Mouse (Mus musculus): ENCODE measurements around the gene Mttp.
A peak's percentile ranks its signal among the peaks of the same experiment; 100 is the strongest.
"Not testable (repeated sequence)": the region's sequence is repeated elsewhere in the genome, so short reads cannot be mapped to it uniquely, and the experiment has no call there.

Gene Mttp

DNA sequence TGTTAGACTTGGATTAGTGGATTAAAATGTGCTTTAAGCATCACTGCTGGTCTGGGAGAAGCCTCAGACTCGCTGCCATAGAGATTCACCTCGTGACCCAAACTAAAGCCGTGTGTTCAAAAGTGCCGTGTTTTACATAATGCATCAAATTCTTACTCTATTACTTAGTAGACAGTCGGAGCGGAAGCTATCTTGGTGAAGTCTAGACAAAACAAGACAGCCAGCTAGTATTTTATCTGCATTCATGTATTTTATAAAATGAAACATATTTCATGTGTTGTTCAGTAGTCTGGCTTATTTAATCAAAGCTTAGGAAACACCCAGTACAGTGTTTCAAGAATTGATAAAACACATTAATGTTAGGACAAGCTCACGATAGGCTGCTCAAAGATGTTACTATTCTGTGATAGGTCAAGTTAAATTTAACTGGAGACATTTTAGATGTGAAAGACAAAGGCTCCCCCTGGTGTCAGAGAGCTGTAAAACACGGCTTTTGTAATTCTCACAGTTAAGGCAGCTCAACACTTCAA lies at the start of gene Mttp:
Gene Mttp (minus strand): TSS at position 327 of the 530 bp plus-strand sequence.
- DNase-seq: peak; percentile 61 to 62

GRCm38 (mm10) chr3:138193683-138194302 lies 49.0 kb upstream of the Mttp start, which contains the start of gene 4930579F01Rik:
4930579F01Rik (minus strand) TSS chr3:138193825.
- no peak for DNase-seq

GRCm38 (mm10) chr3:138192260-138192659 lies 47.5 kb upstream of the Mttp start:
- no peak for DNase-seq

DNA sequence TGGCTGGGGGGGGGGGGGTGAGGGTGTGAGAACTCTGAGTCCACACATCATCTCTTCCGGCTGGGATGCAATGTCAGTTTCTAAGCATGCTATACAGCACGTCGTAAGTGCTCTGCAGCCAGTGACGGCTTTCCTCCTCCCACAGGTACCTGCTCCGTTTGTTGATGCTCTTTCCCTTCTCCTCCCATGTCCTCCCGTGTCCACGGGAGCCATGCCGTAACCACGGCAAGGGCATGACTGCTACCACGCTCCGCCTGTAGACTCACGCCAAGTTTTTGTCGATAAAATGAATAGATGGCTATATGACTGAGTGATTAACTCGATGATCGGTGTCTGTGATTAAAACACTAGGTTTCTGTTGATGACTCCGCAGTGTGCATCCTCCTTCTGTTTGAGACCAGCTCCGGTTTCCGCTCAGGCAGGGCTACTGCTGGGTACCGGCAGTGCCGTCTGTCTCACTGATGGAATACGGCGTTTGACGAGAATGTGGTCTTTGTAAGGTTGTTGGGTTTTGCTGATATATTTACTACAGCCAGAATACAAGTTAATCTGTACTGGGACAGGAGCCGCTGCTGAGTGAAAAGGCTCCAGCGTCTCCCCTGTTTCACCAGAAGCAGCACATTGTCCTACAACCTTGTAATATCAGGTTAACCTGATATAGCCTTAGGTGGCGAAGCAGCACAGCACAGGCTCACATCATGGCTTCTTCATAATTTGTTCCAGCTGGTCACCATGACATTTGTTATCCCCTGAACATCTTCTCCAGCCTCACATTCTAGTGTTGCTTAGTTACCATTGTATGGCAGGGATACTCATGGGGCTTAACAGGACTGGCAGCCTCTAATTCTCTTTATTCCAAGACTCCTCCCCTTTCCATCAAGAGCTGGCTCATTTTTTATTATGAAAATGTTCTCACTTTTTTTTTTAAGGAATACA lies 41.5 kb upstream of the Mttp start:
- no peak for DNase-seq

- DNase-seq: no peak
Measured at GRCm38 (mm10) chr3:138185290-138185689, 40.5 kb upstream of the Mttp start.

DNA sequence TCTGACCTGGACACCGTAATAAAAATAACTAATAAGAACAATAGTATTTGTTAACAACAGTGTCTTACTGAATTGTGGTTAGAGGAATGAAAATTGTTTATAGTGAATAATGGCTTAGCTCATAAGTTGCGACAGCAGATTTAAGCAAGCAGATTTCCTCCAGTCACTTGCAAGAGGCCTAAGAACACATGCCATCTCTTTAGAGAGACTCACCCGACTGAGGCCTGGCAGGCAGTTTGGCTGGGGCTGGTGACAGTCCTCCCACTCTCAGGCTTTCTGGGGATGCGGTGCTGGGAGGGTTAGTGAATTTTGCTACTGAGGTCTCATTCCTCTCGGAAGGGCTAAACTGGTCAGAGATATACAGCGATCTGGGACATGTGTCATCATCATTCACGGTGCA lies 38.6 kb upstream of the Mttp start:
- DNase-seq: no peak

GRCm38 (mm10) chr3:138182019-138182418 lies 37.3 kb upstream of the Mttp start:
- no peak for DNase-seq

GRCm38 (mm10) chr3:138175551-138175950 lies 30.8 kb upstream of the Mttp start:
- no peak for DNase-seq

DNA sequence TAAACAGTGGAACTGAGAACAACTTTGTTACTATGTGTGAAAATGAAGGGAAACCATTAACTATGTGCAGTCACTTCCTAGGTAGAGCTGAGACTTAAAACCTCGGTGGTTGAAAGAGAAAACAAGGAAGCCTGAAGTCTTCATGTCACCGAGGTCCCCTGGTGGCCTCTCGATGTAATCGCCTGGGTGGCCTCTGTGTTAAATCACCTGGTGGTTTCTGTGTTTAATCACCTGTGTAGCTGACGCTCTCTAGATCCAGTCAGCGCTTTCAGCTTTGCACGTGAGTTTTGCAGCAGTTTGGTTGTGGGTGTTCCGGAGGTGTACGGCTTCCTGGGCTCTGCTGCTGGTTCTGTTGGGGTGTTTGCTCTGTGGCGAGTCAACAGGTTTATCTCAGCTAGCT lies 28.5 kb upstream of the Mttp start:
- peak; percentile 21 to 22 for DNase-seq

DNA sequence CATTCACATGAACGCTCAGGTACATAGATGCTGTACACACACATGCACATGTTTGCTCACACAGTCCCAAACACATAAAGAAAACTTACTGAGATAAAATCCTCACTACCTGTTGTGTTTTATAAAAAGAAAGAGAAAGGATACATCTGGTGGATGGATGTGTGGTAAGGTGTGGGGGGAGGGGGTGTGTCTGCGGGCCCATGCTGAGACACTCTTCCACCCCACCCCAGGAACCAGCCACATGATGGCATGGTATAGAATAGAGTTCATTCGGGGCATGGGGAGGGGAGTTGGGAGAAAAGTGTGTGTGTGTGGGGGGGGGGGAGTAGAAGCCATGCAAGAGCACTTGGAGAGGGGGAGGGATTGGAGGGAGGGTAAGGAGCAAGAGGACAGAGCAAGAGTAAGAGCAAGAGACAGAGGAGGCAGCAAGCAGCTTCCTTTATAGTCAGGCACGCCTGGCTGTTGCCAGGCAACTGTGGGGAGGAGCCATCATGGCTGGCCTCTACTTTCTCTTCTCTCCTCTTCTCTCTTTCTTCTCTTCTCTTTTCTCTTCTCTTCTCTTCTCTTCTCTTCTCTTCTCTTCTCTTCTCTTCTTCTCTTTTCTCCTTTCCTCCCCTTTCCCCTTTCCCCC lies 17.9 kb upstream of the Mttp start:
- no peak for DNase-seq

DNA sequence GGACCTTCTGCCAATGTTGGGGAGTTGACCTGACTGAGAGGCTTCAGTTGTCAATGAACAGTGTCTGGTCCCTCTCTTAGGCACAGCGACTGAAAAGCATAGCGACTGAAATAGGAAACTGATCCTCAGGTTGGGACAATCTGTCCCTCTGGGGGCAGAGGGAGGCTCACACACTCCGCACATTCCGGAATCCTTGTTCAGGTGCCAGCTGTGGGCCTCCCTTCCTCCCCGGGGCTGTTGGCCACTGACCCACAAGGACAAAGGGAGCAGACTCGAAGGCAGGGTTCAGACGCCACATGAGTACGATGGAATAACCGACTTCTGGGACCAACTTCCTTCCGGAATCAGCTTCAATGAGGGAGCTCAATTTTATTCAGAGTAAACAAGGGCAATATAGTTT lies 16.9 kb upstream of the Mttp start:
- no peak for DNase-seq

GRCm38 (mm10) chr3:138156651-138157050 lies 11.9 kb upstream of the Mttp start:
- no peak for DNase-seq

- DNase-seq: no peak
Measured at GRCm38 (mm10) chr3:138155062-138155461, 10.3 kb upstream of the Mttp start.

DNA sequence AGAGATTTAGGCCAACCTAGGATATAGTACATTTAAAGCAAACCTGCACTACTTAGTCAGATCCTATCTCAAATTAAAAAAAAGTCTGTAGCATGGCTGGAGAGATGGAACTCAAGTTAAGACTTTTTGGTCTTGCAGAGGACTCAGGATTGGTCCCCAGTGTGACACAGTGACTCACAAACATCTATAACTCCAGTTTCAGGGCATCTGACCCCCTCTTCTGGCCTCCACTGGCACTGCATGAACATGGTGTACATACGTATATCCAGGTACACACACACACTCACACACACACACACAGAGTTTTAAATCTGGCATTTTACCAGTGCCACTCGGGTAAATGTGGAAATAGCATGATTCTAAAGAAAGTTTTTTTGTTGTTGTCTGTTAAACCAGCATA lies 4.0 kb upstream of the Mttp start:
- no peak for DNase-seq

GRCm38 (mm10) chr3:138144060-138144641 lies 617 bp downstream of the Mttp start:
- no peak for DNase-seq

- DNase-seq: peak; percentile 95 to 96
Measured at GRCm38 (mm10) chr3:138143315-138144059, 1.3 kb downstream of the Mttp start, which contains the start of gene Trmt10a. Trmt10a (plus strand) TSS chr3:138143448.

DNA sequence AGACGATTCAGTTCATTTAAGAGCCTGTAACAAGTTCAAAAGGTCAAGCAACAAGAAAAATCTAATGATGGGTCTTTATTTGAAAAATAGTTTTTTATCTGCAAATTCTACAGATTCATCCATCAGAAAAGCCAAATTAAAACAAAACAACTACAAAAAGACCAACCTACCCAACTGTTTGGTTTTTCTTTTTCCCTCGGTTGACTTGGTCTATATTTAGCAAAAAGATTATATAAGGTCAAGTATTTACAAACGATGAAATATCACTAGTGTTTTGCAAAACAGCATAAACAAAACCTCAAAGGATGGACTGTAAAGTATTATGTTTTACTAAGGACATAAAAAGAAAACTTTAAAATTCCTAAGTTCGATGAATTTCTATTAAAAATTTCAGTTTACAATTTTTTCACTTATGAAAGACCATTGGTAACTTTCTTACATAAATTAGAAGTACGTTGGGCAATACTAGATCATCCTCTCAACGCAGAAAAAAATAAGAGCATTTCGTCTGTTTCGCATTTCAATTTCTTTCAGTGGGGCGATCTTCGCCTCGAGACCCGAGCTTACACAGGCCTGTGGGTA lies 1.9 kb downstream of the Mttp start:
- no peak for DNase-seq

DNA sequence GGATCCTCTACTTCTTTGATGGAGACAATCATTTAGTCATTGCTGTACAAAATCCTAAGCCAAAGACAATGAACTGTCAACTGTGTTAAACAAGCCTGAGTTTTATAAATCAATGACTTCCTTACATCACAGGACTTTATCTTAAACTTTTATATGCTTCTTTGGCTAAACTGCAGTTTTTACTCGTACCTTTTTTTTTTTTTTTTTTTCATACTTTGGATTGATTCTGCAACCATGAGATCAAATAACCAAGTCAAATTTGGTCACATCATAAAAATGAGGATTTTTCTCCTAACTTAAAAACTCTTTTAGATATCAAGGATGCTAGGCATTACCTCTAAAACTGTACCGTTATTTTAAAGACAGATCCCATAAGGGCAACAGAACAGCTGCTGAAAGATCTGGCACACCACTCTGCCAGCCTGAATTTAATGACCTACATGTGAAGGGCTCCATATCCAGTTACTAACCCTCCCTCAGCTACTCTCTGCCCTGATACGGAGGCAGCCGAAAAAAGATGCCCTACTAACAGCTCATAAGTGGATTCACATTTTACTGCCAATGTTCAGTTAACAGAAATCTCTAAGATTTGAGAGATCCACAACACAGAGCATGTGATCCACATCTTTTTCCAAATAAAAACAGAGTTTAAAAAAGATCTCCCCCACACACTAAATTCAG lies 2.6 kb downstream of the Mttp start:
- no peak for DNase-seq

DNA sequence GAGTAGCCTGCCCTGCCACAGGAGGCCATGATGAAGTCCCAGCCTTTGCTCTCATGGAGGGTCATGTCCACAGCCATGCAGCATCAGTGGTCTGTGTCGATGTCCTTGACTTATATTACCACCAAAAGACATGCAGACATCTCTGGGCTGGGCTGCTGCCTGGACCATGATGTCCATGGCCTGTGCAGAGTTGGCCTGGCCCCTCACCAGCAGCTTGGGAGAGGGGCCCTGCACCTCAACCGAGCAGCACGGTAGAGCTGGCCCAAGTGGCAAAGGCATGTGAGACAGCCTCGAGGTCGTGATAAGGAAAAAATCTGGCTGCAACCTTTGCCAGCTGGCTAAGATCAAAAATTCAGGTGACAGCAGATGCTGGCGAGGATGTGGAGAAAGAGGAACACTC lies 5.1 kb downstream of the Mttp start:
- no peak for DNase-seq

GRCm38 (mm10) chr3:138138146-138138545 lies 6.6 kb downstream of the Mttp start:
- not testable (repeated sequence) for DNase-seq

DNA sequence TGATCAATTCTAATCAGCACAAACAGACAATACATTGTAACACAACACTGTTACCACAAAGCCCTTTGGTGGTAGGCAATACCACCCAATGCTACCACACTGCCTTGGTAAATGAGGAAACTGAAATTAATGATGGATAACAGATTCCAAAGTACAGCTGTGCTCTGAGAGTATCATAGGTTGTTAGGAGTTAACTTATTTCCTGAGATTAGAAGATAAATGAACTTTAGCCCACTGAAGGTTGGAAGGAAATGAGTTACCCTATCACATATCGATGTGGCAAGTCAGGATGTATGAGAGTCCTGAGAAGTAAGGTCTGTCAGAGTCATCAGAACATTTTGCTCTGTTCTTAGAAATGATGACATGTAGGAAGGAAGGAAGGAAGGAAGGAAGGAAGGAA lies 10.2 kb downstream of the Mttp start:
- DNase-seq: no peak

Measured in thymus, postnatal 36 days (tissue).